Mouse (Mus musculus): ENCODE results near the gene Gp1ba.

DNA sequence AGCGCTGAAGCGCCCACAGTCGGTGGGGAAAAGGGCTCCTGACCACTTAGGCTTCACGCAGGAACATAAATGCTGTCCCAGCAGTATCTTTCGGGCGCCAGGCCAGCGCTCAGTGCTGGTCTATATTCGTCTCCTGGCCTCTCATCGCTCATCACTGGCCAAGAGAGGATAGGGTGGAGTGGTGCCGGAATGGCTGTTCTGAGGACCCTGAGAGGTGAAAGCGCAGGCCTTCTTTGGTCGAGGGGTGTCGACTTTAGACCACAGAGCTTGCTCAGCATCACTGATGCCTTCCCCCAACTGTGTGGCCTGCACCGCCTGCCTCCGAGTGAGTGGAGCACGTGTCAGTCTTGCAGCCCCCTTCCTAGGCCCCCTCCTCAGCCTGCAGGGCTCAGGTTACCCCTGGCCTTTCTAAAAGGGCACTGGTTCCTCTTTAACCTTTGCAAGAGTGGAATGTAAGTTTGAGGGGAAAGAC lies 17.6 kb downstream of the Gp1ba start:
- TF ChIP-seq POLR2A (IDR thresholded peaks at IDR 0.05; ENCODE audit: low read depth, low read length) = no peak
- no peak for TF ChIP-seq CTCF (conservative IDR thresholded peaks at IDR 0.05; ENCODE audit: insufficient read depth, insufficient read length, low read depth, low read length)
